Mouse (Mus musculus) gastrocnemius, postnatal 36 days (tissue): ENCODE results near the gene Tmem151b. TPM values are rescaled to one million over a fixed set of nuclear protein-coding genes. Genes with fewer than 3 reads are reported as not detected.

ENCODE experiments used
- DNase-seq, 2 experiments: peaks; one replicate each; pipeline ENCODE4 v3.0.0; 2022
- intact Hi-C: fragments of 180-260 bp; cut with DNase I; formaldehyde crosslinking; loops from one replicate; pipeline ENCODE4 v1.15.1; 2025
- long read RNA-seq, 2 experiments: library from polyadenylated mRNA; stranded (forward); transcript quantifications; one replicate each; pipeline ENCODE4 v2.0.0; 2021
- total RNA-seq, 2 experiments: library from RNA; stranded (reverse); gene quantifications; 2 replicates each; pipeline ENCODE4 v1.2.3; 2021

Tmem151b gene
- total RNA-seq = under 1 TPM in 1 of 2 experiments, not detected in 1; 0.13 TPM
- long read RNA-seq, experiment 1 = 0 reads
- long read RNA-seq, experiment 2 = 0 reads

DNA sequence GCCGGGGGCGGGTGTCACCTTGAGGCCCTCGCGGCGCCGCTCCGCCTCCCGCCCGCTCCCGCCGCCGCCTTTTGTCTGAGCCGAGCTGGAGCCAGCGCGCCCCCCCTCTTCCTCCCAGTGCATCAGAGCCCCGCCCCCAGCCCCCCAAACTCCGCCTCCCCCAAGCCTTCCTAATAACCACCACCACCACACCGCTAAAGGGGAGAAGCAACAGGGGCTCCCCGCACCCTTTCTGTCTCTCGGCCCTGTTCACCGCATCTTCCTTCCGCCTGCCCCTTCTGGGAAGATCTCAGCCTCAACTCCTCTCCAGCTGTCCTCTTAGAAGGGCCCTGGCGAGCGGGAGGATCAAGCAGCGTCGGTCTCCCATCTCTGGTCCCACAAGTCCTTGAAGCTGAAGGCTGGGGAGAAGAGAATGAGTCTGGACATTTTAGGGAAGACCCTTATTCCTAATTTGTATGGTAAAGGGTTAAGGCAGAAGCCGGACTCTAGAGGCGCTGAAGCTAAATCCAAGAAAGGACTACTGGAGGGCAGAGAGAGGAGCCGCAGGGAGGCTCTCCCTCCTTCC, at the start of gene Tmem151b:
Tmem151b (minus strand) TSS at position 61 of the 565 bp plus-strand sequence.
- DNase-seq = no peak
- intact Hi-C loops = loop anchor here (2.0 kb wide), 1 partner anchor 71 kb away; no protein-coding TSS in a partner anchor

DNA sequence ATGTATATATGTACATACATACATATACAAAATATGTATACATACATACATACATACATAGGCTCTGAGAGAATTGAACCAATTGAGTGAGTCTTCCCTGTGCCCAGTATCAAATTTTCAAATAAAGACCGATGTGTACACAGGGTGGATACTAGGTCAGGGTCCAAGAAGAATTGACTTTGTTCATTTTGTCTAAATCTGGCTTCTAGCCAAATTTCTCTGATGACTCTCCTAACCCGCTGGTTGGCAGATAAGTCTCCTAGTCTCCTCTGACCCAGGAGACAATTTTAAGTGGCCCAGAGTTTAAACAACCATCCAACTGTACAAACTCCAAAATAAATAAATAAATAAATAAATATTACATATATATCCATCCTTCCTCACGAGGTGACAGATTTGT, 49.4 kb upstream of the Tmem151b start:
- no peak for DNase-seq
- intact Hi-C loops = no loop called here

DNA sequence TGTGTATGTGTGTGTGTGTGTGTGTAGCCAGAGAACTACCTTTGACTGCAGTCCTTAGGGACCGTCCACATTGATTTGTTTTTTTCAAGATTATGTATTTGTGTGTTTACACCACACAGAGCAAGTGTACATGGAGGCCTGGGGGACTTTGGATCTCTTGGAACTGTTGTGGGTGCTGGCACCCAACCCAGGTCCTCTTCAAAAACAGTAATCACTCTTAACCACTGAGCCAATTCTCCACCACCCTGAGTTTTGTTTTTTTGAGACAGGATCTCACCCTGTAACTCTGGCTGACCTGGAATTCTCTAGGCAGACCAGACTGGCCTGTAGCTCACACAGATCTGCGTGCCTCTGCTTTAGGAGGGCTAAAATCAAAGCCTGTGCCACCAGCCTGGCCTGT, 48.9 kb upstream of the Tmem151b start:
- DNase-seq = no peak
- intact Hi-C loops = no loop called here

DNA sequence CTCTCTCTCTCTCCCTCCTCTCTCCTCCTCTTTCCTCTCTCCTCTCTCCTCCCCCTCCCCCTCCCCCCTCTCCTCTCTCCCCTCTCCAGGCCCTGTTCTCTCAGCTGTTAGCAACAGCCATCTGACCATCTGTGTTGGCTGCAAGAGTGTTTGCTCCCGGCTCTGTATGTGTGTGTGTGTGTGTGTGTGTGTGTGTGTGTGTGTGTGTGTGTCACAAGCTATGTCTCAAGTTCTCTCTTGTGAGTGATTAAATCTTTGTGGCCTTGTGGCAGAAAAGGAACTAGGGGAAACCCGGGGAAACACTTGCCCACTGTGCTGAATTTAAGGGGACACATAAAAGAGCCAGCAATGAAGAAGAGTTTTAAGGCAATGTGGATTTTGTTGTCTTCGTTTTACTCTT, 48.3 kb upstream of the Tmem151b start:
- DNase-seq = no peak
- intact Hi-C loops = no loop called here

DNA sequence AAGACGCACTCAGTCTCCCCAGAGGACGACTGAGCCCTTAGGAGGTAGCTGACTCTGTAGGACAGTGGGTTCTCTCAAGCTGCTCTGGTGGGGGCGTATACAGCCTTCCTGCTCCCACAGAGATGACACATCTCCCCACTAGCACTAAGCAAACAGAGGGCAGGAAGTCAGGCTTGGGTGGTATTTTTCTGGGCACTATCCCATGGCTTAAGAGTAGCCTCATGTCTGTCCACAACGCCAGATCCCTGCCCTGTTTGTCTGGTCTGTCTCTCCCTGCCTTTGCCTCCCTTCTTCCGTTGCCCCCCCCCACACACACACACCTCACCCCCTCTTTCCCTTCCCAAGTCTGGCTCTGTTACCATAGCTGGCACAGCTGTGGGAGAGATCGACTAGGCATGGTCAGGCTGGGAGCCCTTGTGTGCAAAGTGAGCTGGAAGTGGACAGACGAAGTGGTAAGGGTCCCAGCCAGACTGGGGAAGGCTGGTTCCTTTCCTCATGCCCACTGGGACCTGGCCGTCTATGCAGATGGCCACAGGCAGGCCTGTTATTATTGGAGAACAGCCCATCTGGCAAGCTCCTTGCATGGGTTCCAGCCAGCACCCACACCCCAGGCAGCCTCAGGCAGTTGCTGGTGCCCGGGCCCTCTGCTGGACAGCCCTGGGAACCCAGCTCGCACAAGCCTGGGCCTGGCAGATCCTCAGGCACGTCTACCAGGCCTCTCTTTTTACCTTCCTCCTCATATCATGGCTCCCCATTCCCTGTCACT, 47.3 kb upstream of the Tmem151b start:
- intact Hi-C loops = no loop called here
- DNase-seq = peak; percentile 82 to 83

DNA sequence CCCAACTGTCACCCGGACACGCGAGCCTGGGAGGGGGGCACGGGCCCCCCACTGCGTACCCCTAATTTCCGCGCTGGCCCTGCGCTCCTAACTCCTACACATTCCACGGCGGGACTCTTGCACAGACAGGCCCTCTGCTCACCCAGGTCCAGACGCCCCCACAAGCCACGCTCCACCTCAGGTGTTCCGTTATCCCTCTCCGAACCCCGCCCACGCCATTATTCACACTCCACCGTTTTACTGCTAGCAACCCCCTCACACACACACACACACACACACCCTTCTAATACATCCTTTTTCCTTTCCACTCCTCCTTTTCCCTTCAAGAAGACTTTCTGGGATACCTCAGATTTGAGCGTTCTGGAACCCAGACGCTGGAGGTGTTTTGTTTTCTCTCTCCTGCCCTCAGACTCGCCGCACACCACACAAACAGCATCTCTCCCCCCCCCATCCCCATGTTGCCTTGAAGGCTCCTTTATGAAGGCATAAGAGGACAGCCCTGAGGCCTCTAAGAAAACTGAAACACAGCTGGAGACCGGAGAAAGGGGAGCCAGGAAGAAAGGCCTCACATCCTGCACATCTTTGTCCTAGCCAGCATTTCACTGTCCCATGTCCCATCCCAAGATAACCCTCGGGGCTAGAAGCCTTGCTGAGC, 46.4 kb upstream of the Tmem151b start:
- no peak for DNase-seq
- intact Hi-C loops = no loop called here

DNA sequence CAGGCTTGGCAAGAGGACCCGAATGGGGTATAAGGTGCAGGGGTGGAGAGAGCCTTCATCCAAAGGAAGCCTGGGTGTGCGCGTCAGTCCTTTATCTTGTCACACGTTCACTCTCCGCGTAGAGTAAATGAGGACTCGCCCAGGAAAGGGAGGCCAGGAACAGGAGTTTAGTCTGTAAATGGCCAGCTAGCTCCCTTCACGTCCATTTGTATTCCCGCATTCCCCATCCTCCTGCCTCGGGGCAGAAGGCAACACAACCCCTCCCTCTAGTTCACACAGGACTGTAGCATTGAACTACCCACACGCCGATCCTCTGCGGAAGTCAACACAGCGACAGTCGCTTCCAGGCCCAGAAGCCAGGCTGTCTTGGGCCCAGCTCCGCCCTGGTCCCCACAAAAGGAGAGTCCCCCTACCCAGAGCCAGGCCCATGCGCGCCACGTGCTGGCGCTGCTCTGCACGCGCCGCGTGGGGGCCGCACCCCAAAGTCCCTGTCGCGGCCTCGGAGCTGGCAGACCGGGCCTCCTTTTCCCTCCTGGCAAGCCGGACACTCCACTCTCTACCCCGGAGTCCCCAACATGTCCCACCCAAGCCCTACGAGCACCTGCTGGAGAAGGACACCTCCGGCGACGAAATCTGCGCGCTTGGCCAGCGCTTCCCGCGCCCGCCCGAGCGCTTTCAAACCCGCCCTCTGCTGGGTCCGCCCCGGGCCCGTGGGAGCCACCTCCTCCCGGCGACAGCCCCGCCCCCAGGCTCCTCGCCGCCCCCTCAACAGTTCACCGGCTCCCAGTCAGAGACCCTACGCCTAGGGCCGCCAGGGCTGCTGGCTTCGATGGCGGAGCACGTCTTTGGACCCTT, 45.6 kb upstream of the Tmem151b start:
- DNase-seq = peak; percentile 72 to 82
- intact Hi-C loops = no loop called here

DNA sequence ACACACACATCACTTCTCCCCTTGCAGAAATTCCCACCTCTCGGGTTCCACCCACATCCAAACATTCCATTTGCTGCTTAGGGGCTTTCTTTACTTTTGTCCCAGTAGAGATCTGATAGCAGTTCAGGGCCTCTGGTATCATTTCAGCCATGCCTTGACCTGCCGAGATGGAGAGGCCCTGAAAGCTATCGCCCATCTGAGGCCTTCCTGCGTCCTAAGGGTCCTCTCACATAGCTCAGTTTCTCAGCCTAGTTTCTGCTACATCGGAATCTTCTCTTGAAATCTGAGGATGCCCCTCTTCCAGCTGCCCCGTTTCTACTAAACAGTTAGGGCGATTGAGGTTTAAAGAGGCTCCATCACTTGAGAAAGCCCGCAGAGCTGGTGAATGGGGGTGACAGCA, 44.7 kb upstream of the Tmem151b start:
- intact Hi-C loops = no loop called here
- no peak for DNase-seq

DNA sequence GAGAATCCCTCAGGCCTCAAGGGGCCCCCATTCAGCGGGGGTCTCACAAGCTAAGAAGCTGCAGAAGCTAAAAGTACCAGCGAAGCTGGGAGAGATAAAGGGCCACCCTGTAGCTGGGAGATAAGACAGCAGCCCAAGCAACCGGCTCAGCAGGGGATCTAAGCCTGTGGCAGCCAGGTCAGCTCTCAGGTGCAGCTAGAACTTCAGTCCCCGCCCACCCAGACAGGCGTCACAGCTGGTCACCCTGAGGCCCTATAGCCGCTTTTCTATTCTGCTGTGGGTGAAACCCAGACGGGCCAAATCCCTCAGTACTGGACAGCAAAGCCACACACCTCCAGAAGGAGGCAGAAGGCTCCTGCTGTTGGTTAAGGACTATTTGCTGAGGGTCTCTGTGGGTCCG, 44.0 kb upstream of the Tmem151b start:
- DNase-seq = no peak
- intact Hi-C loops = no loop called here

DNA sequence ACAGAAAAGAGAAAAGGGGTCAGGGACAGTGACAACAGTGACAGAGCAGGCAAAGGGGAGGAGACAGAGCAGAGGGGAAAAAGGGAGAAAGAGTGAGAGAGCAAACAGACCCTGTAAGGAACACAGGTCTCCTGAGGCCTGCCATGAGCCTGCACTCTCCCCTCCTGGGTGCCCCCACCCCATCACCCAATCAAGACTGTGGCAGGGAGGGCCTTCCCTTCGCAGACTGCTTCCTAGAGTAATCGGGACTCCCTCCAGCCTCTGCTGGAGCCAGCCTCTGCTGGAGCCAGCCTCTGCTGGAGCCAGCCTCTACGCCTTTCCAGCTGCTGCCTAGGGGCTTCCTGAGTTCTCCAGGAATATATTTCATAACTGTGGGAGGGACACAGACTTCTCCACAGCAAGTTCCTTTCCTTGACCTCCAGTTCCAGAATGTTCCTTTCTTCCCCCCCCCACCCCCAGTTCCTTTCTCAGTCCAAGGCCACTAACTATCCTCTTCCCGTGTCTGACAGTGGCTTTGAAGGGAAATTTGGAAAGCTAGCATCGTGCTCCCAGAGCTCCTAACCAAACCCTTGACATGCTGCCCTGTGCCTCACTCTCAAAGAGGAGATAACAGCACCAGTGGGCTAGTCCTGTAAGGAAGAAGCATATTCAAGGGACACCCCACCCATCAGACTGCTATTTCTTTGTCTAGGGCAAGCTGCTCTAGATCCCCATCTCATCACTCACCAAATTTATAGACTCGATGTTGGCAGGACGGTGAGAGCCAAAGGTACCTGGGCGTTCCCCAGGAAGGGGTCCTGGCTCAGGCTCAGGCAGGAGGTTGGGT, 43.3 kb upstream of the Tmem151b start:
- intact Hi-C loops = no loop called here
- peak; percentile 60 to 62 for DNase-seq

DNA sequence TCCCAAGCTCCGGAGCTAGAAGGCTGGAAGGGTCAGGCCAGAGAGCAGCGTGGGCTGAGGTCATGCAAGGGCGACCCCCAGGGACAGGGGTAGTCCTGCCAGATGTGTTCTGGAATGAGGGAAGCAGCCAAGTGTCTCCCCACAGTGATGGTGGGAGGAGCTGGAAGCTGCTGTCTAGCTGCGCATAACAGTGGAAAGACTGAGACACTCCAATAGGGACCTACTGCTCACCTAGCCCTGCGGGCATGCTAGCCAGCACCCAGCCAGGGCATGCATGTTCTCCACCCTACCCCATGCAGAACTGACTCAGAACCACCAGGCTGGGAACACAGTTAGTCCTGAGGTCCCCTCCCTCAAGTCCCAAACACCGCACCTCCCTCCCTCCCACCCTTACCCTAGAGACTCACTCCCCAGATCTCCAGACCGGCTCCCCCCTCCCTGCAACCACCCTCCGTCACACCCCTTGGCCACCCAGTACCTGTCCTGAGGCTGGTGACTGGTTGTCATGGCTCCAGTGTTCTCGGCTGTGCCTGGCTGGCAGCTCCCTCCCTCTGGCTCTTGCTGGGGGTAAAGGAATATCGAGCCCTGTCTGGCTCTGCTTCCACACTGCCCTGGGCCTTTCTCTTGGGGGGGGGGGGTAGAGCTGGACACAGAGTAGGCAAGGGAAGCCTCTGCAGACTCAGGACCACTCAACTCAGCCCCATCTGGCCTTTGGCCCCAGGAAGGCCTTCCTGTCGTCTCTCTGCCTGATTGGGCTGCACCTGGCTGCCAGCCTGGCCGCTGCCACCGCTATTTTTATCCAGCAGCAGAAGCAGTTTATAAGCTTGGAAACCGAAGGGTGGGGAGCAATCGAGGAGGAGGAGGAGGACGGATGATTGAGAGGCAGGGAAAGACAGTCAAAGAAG, 42.5 kb upstream of the Tmem151b start:
- intact Hi-C loops = no loop called here
- DNase-seq = peak; percentile 78 to 86

DNA sequence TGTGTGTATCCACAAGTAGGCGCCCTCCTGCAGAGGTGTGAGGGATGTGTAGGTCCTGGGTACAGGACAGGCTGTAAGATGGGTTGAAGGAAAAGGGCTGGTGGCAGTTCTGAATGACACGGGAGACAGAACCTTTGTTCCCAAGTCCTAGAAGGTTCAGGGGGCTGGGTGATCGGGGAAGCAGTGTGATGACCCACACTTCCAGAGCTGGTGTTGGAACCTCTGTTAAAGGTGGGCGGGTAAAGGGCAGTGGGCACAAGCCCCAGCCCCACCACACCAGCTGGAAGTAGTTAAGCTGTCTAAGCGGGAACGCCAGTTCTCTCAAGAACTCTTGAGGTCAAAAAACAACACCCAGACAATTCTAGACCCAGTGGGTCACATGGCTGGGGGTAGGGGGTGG, 40.9 kb upstream of the Tmem151b start:
- intact Hi-C loops = no loop called here
- DNase-seq = no peak

DNA sequence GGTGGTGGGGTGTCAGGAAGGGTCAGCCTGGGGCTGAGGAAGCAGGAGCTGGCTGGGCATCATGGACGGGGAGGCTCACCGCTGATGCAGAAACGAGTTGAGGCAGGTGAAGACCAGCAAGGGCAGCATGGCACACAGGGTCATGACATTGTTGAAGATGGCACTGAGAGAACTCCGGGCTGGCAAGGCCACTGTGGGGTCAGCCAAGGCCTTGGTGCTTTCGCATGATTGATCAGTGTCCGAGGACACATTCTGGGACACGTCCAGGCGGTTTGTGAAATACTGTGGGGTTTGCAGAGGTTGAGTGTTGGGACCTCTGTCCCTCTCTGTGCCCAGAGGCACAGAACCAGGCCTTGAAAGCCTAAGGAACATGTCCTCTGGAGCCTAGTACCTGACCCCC, 40.4 kb upstream of the Tmem151b start:
- intact Hi-C loops = no loop called here
- DNase-seq = no peak

DNA sequence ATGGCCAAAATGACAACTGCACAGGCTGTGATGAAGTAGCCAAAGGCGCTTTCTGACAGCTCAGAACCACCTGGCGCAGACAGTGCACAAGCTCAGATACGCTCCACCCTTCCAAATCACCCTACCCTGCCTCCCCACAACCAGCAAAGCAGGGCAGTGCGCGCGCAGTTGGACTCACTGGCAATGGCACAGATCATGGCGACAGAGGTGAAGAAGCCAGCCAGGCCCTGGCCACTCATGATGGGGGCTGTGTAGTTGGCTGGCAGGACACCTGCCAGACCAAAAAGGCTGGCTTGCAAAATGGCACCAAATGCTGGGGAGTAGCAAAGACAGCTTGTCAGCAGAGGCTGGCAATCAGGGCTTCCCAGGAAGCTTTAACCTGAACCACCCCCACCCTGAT, 39.8 kb upstream of the Tmem151b start:
- no peak for DNase-seq
- intact Hi-C loops = no loop called here

DNA sequence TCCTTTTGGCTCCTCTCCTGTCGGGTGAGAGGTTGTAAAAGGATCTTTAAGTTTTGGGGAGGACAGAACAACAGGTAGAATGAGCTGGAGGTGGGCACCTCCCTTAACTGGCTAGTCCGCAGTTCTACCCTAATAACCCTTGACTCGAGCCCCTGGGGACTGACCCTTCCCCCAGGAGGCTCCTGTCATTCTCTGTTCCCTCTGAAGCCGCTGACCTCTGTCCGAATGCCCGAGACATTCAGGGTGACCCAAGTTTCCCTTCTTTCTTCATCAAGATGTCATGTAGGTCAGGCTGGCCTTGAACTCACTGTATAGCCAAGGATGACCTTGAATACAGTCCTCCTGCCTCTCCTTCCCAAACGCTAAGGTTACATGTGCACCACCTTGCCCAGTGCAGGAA, 38.9 kb upstream of the Tmem151b start:
- intact Hi-C loops = no loop called here
- no peak for DNase-seq

DNA sequence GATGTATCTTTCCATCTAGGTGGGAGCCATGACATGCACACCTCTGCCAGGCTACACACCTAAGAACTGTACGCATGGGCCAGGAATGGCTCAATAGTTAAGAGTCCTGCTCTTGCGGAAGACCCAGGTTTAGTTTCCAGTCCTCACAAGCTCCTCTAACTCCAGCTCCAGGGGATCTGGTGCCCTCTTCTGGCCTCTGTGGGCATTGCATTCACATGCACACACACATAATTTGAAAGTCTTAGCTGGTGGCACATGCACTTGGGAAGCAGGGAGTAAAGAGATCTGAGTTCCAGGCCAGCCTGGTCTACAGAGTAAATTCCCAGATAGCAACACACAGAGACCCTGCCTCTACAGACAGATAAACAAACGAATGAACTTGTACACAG, 37.0 kb upstream of the Tmem151b start:
- DNase-seq = no peak
- intact Hi-C loops = no loop called here

DNA sequence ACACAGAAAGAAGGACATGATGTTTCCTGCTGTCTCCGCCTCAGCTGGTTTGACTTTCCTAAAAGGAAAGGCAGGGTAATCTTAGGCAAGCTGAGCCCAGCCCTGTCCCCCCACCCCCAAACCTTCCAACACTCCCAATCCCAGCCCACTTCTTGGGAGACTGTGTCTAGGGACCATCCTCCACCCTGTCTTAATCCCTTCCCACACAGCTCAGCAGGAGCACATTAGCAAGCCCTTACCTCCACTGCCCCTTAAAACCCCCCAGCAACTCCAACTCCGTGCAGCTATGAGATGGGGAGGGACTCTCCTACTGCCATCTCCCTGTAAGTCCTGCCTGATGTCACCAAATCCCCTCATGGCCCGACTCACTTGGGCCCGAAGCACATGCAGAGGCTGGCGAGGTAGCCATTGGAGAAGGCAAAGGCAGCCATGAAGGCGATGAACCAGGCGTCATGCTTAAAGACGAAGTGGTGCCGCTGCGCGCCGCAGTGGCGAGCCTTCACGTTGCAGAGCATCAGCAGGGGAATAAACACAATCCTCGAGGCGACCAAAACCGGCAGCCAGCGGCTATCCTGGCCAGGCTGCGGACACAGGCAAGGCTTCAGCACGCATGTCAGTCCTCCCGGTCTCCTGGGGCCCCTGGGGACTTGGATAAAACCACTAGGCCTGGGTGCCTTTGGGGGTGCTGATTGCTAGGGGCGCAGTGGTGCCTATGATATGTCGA, 36.4 kb upstream of the Tmem151b start:
- no peak for DNase-seq
- intact Hi-C loops = loop anchor here (1.0 kb wide), 1 partner anchor 43 kb away; no protein-coding TSS in a partner anchor
